Mouse (Mus musculus): ENCODE measurements around the gene Arhgap21. TPM values are rescaled to one million over a fixed set of nuclear protein-coding genes. Genes with fewer than 3 reads are reported as not detected.

The Arhgap21 gene
- polyA plus RNA-seq, 1 experiment: 5.1 TPM

- Histone ChIP-seq H3K4me1 (ENCODE audit: control insufficient read depth) (peaks cover 7% of the 10 kb centered on the region), H3K27me3 (ENCODE audit: control insufficient read depth) (no peaks in the 10 kb centered on the region), H3K9me3 (ENCODE audit: control insufficient read depth, low read length) (no peaks in the 10 kb centered on the region), H3K36me3 (ENCODE audit: control insufficient read depth) (peaks cover 46% of the 10 kb centered on the region), H3K4me3 (replicated peaks) (no peak overlapping the region)
- no peak for TF ChIP-seq TAL1 (IDR thresholded peaks at IDR 0.05; ENCODE audit: low read length)
- TF ChIP-seq GATA1 (IDR thresholded peaks at IDR 0.05; ENCODE audit: low read length): no peak
Measured at GRCm38 (mm10) chr2:20898684-20899083, 70.0 kb downstream of the Arhgap21 start.

- no peaks in the 10 kb centered on the region for H3K27me3 ChIP-seq (ENCODE audit: control insufficient read depth)
- H3K36me3 ChIP-seq (ENCODE audit: control insufficient read depth): peaks cover 47% of the 10 kb centered on the region
- H3K4me3 ChIP-seq (replicated peaks): no peak overlapping the region
- H3K9me3 ChIP-seq (ENCODE audit: control insufficient read depth, low read length): no peaks in the 10 kb centered on the region
- TF ChIP-seq GATA1 (IDR thresholded peaks at IDR 0.05; ENCODE audit: low read length): no peak
- no peak for TF ChIP-seq TAL1 (IDR thresholded peaks at IDR 0.05; ENCODE audit: low read length)
- peaks cover 7% of the 10 kb centered on the region for H3K4me1 ChIP-seq (ENCODE audit: control insufficient read depth)
Measured at GRCm38 (mm10) chr2:20896446-20896845, 72.2 kb downstream of the Arhgap21 start.

- peaks cover 5% of the 10 kb centered on the region for H3K4me1 ChIP-seq (ENCODE audit: control insufficient read depth)
- peaks cover 54% of the 10 kb centered on the region for H3K36me3 ChIP-seq (ENCODE audit: control insufficient read depth)
- no peaks in the 10 kb centered on the region for H3K27me3 ChIP-seq (ENCODE audit: control insufficient read depth)
- H3K4me3 ChIP-seq (replicated peaks): no peak overlapping the region
- H3K9me3 ChIP-seq (ENCODE audit: control insufficient read depth, low read length): no peaks in the 10 kb centered on the region
- TF ChIP-seq TAL1 (IDR thresholded peaks at IDR 0.05; ENCODE audit: low read length) (no peak), GATA1 (IDR thresholded peaks at IDR 0.05; ENCODE audit: low read length) (no peak)
Measured at GRCm38 (mm10) chr2:20894100-20894690, 74.5 kb downstream of the Arhgap21 start.

- Histone ChIP-seq H3K27me3 (ENCODE audit: control insufficient read depth) (no peaks in the 10 kb centered on the region), H3K9me3 (ENCODE audit: control insufficient read depth, low read length) (no peaks in the 10 kb centered on the region), H3K36me3 (ENCODE audit: control insufficient read depth) (peaks cover 78% of the 10 kb centered on the region), H3K4me3 (replicated peaks) (no peak overlapping the region), H3K4me1 (ENCODE audit: control insufficient read depth) (no peaks in the 10 kb centered on the region)
- no peak for TF ChIP-seq TAL1 (IDR thresholded peaks at IDR 0.05; ENCODE audit: low read length)
- no peak for TF ChIP-seq GATA1 (IDR thresholded peaks at IDR 0.05; ENCODE audit: low read length)
Measured at GRCm38 (mm10) chr2:20888751-20889150, 79.9 kb downstream of the Arhgap21 start.

- Histone ChIP-seq H3K9me3 (ENCODE audit: control insufficient read depth, low read length) (no peaks in the 10 kb centered on the region), H3K4me1 (ENCODE audit: control insufficient read depth) (peaks cover 7% of the 10 kb centered on the region), H3K4me3 (replicated peaks) (no peak overlapping the region), H3K36me3 (ENCODE audit: control insufficient read depth) (peaks cover 87% of the 10 kb centered on the region), H3K27me3 (ENCODE audit: control insufficient read depth) (no peaks in the 10 kb centered on the region)
- no peak for TF ChIP-seq GATA1 (IDR thresholded peaks at IDR 0.05; ENCODE audit: low read length)
Measured at GRCm38 (mm10) chr2:20883288-20883687, 85.4 kb downstream of the Arhgap21 start.

GRCm38 (mm10) chr2:20879877-20880605 is 88.6 kb downstream of the Arhgap21 start:
- TF ChIP-seq TAL1 (IDR thresholded peaks at IDR 0.05; ENCODE audit: low read length) (no peak), GATA1 (IDR thresholded peaks at IDR 0.05; ENCODE audit: low read length) (no peak)
- H3K9me3 ChIP-seq (ENCODE audit: control insufficient read depth, low read length): no peaks in the 10 kb centered on the region
- peaks cover 78% of the 10 kb centered on the region for H3K36me3 ChIP-seq (ENCODE audit: control insufficient read depth)
- peaks cover 7% of the 10 kb centered on the region for H3K4me1 ChIP-seq (ENCODE audit: control insufficient read depth)
- H3K27me3 ChIP-seq (ENCODE audit: control insufficient read depth): no peaks in the 10 kb centered on the region
- no peak overlapping the region for H3K4me3 ChIP-seq (replicated peaks)

- Histone ChIP-seq H3K4me1 (ENCODE audit: control insufficient read depth) (peaks cover 7% of the 10 kb centered on the region), H3K36me3 (ENCODE audit: control insufficient read depth) (peaks cover 71% of the 10 kb centered on the region), H3K9me3 (ENCODE audit: control insufficient read depth, low read length) (no peaks in the 10 kb centered on the region), H3K4me3 (replicated peaks) (no peak overlapping the region), H3K27me3 (ENCODE audit: control insufficient read depth) (no peaks in the 10 kb centered on the region)
- TF ChIP-seq GATA1 (IDR thresholded peaks at IDR 0.05; ENCODE audit: low read length) (no peak), TAL1 (IDR thresholded peaks at IDR 0.05; ENCODE audit: low read length) (no peak)
Measured at GRCm38 (mm10) chr2:20874621-20875020, 94.1 kb downstream of the Arhgap21 start.

GRCm38 (mm10) chr2:20869212-20869965 is 99.3 kb downstream of the Arhgap21 start:
- H3K27me3 ChIP-seq (ENCODE audit: control insufficient read depth): no peaks in the 10 kb centered on the region
- peaks cover 77% of the 10 kb centered on the region for H3K36me3 ChIP-seq (ENCODE audit: control insufficient read depth)
- no peaks in the 10 kb centered on the region for H3K4me1 ChIP-seq (ENCODE audit: control insufficient read depth)
- H3K9me3 ChIP-seq (ENCODE audit: control insufficient read depth, low read length): no peaks in the 10 kb centered on the region
- no peak for TF ChIP-seq TAL1 (IDR thresholded peaks at IDR 0.05; ENCODE audit: low read length)
- TF ChIP-seq GATA1 (IDR thresholded peaks at IDR 0.05; ENCODE audit: low read length): no peak
- no peak overlapping the region for H3K4me3 ChIP-seq (replicated peaks)

- no peak for TF ChIP-seq TAL1 (IDR thresholded peaks at IDR 0.05; ENCODE audit: low read length)
- no peak for TF ChIP-seq GATA1 (IDR thresholded peaks at IDR 0.05; ENCODE audit: low read length)
- Histone ChIP-seq H3K9me3 (ENCODE audit: control insufficient read depth, low read length) (no peaks in the 10 kb centered on the region), H3K4me1 (ENCODE audit: control insufficient read depth) (no peaks in the 10 kb centered on the region), H3K27me3 (ENCODE audit: control insufficient read depth) (no peaks in the 10 kb centered on the region), H3K36me3 (ENCODE audit: control insufficient read depth) (peaks cover 80% of the 10 kb centered on the region), H3K4me3 (replicated peaks) (no peak overlapping the region)
Measured at GRCm38 (mm10) chr2:20868052-20868451, 100.6 kb downstream of the Arhgap21 start.

All from erythroblast, embryonic 14.5 days (primary cell).